Mouse (Mus musculus) limb, embryonic 14.5 days (tissue): ENCODE results near the gene Ephb3. TPM values are rescaled to one million over a fixed set of nuclear protein-coding genes. Genes with fewer than 3 reads are reported as not detected.

Experiments used
- ATAC-seq: fragments of 200-750 bp; cut with Nextera tagmentation; 2 replicates; pipeline ENCODE4 v1.8.0; 2017; ENCODE audit warnings: low read depth, moderate number of reproducible peaks, moderate TSS enrichment; ENCODE audit not compliant: low FRiP score
- DNase-seq: peaks from one replicate; pipeline ENCODE4 v3.0.0-alpha.2; 2015; ENCODE audit warnings: low spot score
- H3K27ac ChIP-seq: fragments of 300-500 bp; sonication (generic); replicated peaks from 2 replicates; pipeline ENCODE4 v1.5.1; 2014; ENCODE audit warnings: low read depth, mild to moderate bottlenecking, low read length, moderate library complexity, mixed read lengths
- H3K27me3 ChIP-seq: fragments of 300-500 bp; sonication (generic); 2 replicates; pipeline ENCODE4 v1.6.1; 2014; ENCODE audit warnings: low read length, mixed read lengths; ENCODE audit not compliant: control insufficient read depth, insufficient read depth
- H3K36me3 ChIP-seq: fragments of 300-500 bp; sonication (generic); 2 replicates; pipeline ENCODE4 v1.6.1; 2014; ENCODE audit warnings: mild to moderate bottlenecking, low read length, moderate library complexity, mixed read lengths; ENCODE audit not compliant: control insufficient read depth, insufficient read depth
- H3K4me1 ChIP-seq: fragments of 300-500 bp; sonication (generic); 2 replicates; pipeline ENCODE4 v1.6.1; 2014; ENCODE audit warnings: antibody characterized with exemption, low read length, mixed read lengths; ENCODE audit not compliant: control insufficient read depth, insufficient read depth
- H3K4me2 ChIP-seq: fragments of 300-500 bp; sonication (generic); replicated peaks from 2 replicates; pipeline ENCODE4 v1.6.1; 2014; ENCODE audit warnings: low read depth, mild to moderate bottlenecking, low read length, moderate library complexity; ENCODE audit not compliant: severe bottlenecking
- H3K4me3 ChIP-seq: fragments of 300-500 bp; sonication (generic); replicated peaks from 2 replicates; pipeline ENCODE4 v1.5.1; 2014; ENCODE audit warnings: low read length
- H3K9ac ChIP-seq: fragments of 300-500 bp; sonication (generic); 2 replicates; pipeline ENCODE4 v1.6.1; 2014; ENCODE audit warnings: mild to moderate bottlenecking, low read depth, low read length, moderate library complexity; ENCODE audit not compliant: severe bottlenecking
- H3K9me3 ChIP-seq: fragments of 300-500 bp; sonication (generic); 2 replicates; pipeline ENCODE4 v1.6.1; 2016; ENCODE audit warnings: low read length; ENCODE audit not compliant: control insufficient read depth
- POLR2A ChIP-seq: fragments of 200-500 bp; IDR thresholded peaks from 2 replicates; pipeline ENCODE4 v1.8.0; 2012; ENCODE audit warnings: inconsistent platforms, mild to moderate bottlenecking, moderate library complexity, borderline replicate concordance; ENCODE audit not compliant: insufficient read depth, insufficient read length; ENCODE audit errors: extremely low read depth
- WGBS: fragments of 180-500 bp; shearing (Covaris S2); extraction: QIAGEN DNeasy Blood & Tissue Kit; methylation state at CpG from one replicate; pipeline ENCODE4 v1.1.7; 2014; 5-methylcytosine and 5-hydroxymethylcytosine counted together
- polyA plus RNA-seq, 2 experiments: library from polyadenylated mRNA; depleted of rRNA in 1 of 2; stranded (reverse) in 1 of 2; unstranded in 1 of 2; fragments of >200 nt; fragmentation: Nextera tagmentation in 1 of 2; extraction: Ambion mirVana in 1 of 2; gene quantifications; 2 replicates each; pipeline versions ENCODE4 v1.2.1 to v1.2.3; 2012 to 2014

Gene Ephb3
- polyA plus RNA-seq, 2 experiments: 37.0 to 70.9 TPM

DNA sequence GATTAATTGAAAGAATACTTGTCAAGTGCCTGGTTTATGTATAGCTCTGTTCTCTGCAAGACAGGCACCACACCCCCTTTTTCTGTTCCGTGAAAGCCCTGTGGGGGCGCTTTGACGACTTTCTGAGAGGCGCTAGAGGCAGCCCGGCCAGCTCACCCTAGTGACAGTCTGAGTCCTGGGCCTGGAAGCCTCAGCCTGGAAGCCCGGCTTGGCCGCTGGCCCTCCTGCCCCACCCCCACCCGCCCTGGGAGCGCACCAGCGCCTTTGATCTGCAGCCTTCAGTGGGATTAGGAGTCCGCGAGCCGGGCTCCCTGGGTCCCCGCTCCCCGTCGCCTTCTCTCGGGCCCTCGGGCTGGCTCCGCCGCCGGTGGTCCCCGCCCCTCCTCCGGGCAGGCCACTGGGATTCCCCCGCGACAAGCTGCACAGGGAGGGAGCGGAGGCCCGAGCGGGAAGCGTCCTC lies 41.4 kb downstream of the Ephb3 start:
- Histone ChIP-seq H3K4me1 (peaks cover 64% of the 10 kb centered on the region), H3K4me2 (peak overlapping the region; percentile 91), H3K36me3 (no peaks in the 10 kb centered on the region), H3K4me3 (peak overlapping the region; percentile 42), H3K9me3 (no peaks in the 10 kb centered on the region), H3K27me3 (no peaks in the 10 kb centered on the region), H3K27ac (peak overlapping the region; percentile 81), H3K9ac (peak overlapping the region; percentile 57)
- ATAC-seq (peak; percentile 82), DNase-seq (peak; percentile 90)
- WGBS: under 1% methylated on average over 29 of the region's 29 CpGs
- no peak for TF ChIP-seq POLR2A

DNA sequence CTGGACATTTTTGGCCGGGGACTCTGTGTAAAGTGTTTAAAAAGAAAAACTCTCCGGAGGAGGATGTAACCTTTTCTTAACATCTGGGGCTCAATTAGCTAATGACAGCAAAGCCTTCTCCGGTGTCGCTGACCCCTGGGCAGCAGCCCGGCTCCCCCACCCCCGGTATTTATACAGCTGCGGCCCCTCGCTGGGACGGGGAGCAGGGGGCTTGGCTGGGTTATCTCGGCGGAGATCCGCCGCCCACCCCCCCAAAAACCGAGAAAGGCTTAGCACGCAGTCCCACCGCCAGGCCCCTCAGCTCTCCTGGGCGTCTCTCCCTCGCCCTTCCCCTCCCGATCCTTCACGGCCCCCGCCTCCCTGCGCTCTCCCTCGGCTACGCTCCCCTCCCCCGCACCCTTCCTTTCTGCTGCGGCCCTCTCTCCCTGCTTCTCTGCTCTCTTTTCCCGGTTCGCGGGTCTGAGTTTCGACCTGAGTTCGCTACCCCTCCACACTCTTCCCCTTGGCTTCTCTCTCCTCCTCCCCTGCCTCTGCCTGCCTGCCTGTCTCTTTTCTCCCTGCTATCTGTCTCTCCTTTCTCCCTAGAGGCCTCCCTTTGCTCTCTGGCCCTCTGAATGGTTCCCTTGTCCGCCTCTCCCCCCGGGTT lies 42.0 kb downstream of the Ephb3 start:
- H3K9me3 ChIP-seq: no peaks in the 10 kb centered on the region
- no peaks in the 10 kb centered on the region for H3K36me3 ChIP-seq
- TF ChIP-seq POLR2A: no peak
- H3K9ac ChIP-seq: peak overlapping the region; percentile 57
- DNase-seq (peak; percentile 69), ATAC-seq (peak; percentile 62)
- H3K4me2 ChIP-seq: peak overlapping the region; percentile 91
- H3K4me1 ChIP-seq: peaks cover 62% of the 10 kb centered on the region
- no peaks in the 10 kb centered on the region for H3K27me3 ChIP-seq
- WGBS: 1% methylated on average over 33 of the region's 33 CpGs
- H3K4me3 ChIP-seq: peak overlapping the region; percentile 42
- H3K27ac ChIP-seq: peak overlapping the region; percentile 81

DNA sequence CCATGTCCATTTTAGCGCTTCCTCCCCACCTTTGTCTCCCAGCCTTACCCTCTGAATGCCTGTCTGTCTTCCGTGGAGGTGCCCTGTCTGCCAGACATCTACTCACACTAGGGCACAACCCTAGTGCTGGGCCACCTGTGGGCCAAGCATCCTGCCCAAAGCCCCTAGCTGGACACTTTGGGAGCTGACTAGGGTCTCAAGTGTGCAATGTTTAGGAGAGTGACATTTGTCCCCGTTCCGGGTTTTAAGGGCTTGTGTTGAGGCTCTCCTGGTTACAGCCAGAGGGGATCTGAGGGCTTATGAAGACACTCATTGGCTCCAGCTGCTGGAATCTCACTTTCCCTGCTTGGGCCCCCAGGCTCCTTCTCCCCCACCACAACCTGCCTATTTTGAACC lies 42.5 kb downstream of the Ephb3 start:
- DNase-seq (no peak), ATAC-seq (peak; percentile 16; the same call in 1 of the 2 replicates)
- Histone ChIP-seq H3K9ac (peak overlapping the region; percentile 57; the same call in 1 of the 2 replicates), H3K27me3 (no peaks in the 10 kb centered on the region), H3K4me2 (peak overlapping the region; percentile 91), H3K4me1 (peaks cover 64% of the 10 kb centered on the region), H3K27ac (peak overlapping the region; percentile 81), H3K9me3 (no peaks in the 10 kb centered on the region), H3K36me3 (no peaks in the 10 kb centered on the region), H3K4me3 (peak overlapping the region; percentile 42; the same call in 1 of the 2 replicates)
- TF ChIP-seq POLR2A: no peak
- WGBS: 3% methylated on average over 4 of the region's 4 CpGs

DNA sequence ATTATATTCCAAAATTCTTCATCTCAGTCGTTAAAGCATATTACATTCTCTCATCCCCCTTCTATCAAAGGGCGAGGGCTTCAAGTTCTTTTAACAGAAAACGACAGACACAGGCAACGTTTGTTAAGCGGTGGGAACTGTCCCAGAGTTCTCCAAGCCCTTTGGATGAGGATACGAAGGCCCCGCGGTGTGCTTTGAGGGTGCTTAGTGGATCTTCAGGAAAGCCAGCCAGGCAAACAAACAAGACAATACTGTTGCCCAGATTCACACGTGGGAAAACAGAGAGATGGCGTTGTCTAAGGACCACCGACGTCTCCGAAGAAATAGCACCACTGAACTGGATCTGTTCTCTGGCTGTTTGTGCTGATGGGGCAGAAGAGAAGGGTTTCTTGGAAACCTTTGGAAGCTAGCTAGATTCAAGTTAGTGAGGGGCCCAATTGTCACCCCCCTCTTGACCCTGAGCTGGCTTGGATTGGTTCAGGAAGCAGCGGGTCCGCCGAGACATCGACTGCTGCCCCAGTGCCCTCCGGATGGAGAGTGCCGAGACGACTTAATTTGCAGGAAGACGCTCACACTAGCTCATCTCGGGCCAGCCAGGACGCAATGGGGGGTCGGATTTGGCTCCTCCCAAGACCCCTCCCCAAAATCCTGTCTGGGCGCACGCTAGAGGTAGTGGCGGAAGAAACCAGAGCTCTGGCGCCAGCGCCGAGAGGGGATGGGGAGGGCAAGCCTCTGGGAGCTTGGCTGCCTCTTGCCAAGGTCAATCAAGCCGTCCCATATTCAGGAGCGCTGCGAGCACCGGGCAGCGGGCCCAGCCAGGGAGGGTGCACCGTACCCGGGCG lies 43.5 kb downstream of the Ephb3 start:
- ATAC-seq (no peak), DNase-seq (no peak)
- no peaks in the 10 kb centered on the region for H3K9me3 ChIP-seq
- peaks cover 65% of the 10 kb centered on the region for H3K4me1 ChIP-seq
- peak overlapping the region; percentile 38 for H3K4me3 ChIP-seq
- 5% methylated on average over 38 of the region's 38 CpGs for WGBS
- H3K27me3 ChIP-seq: no peaks in the 10 kb centered on the region
- H3K9ac ChIP-seq: peak overlapping the region; percentile 44; the same call in 1 of the 2 replicates
- no peak for TF ChIP-seq POLR2A
- no peaks in the 10 kb centered on the region for H3K36me3 ChIP-seq
- H3K27ac ChIP-seq: peak overlapping the region; percentile 40; the same call in 1 of the 2 replicates
- H3K4me2 ChIP-seq: peak overlapping the region; percentile 85
